Mouse (Mus musculus) left cerebral cortex, postnatal 4 days (tissue): ENCODE measurements around the gene Icam1. TPM values are rescaled to one million over a fixed set of nuclear protein-coding genes. Genes with fewer than 3 reads are reported as not detected.
"Not testable (repeated sequence)": the region's sequence is repeated elsewhere in the genome, so short reads cannot be mapped to it uniquely, and the experiment has no call there.

Experiments used
- DNase-seq: peaks from one replicate; pipeline ENCODE4 v3.0.0-alpha.2; 2022
- intact Hi-C: fragments of 180-260 bp; cut with DNase I; formaldehyde crosslinking; loops from one replicate; pipeline ENCODE4 v1.15.1; 2025
- microRNA-seq: library from miRNA; unstranded; fragments of <30 nt; microRNA quantifications from one replicate; pipeline ENCODE4 v1.2.0, GENCODE M21; 2022
- total RNA-seq, 2 experiments: library from RNA; stranded (reverse); gene quantifications; 2 replicates each; pipeline ENCODE4 v1.2.3; 2021

Gene Icam1
- total RNA-seq, 2 experiments from 2014 or later, result 2.5 to 2.8 TPM

DNA sequence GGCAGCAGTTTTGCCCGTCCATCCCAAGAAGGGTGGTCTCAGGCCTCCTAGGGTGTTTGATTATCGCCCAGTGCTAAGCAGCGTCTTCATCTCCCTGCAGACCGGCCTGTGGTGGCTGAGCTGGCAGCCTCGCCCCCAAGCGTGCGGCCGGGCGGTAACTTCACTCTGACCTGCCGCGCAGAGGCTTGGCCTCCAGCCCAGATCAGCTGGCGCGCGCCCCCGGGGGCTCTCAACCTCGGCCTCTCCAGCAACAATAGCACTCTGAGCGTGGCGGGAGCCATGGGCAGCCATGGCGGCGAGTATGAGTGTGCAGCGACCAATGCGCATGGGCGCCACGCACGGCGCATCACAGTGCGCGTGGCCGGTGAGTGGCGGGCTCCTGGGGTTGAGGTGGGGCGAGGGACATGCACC is 21.7 kb downstream of the Icam1 start:
- DNase-seq, result peak; percentile 41
- intact Hi-C loops, result loop anchor here (10.0 kb wide), 1 partner anchor 97 kb away; the partner anchor contains the start of gene Tyk2

GRCm38 (mm10) chr9:21039779-21040178 is 24.0 kb downstream of the Icam1 start:
- intact Hi-C loops, result loop anchor here (10.0 kb wide), 1 partner anchor 95 kb away; the partner anchor contains the start of gene Tyk2
- no peak for DNase-seq

GRCm38 (mm10) chr9:21041308-21041707 is 25.5 kb downstream of the Icam1 start:
- intact Hi-C loops, result no loop called here
- no peak for DNase-seq

GRCm38 (mm10) chr9:21043563-21043962 is 27.8 kb downstream of the Icam1 start:
- intact Hi-C loops, result no loop called here
- no peak for DNase-seq

DNA sequence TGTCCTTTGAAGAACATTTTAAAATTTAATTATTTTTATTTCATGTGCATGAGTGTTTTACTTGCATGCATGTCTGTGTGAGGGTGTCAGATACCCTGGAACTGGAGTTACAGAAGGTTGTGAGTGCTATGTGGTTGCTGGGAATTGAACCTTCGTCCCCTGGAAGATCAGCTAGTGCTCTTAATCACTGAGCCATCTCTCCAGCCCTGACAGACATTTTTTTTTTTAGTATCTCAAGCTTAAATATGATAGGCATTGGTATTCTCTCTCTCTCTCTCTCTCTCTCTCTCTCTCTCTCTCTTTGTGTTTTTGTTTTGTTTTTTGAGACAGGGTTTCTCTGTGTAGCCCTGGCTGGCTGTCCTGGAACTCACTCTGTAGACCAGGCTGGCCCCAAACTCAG is 29.0 kb downstream of the Icam1 start:
- intact Hi-C loops, DNase-seq: not testable (repeated sequence)

DNA sequence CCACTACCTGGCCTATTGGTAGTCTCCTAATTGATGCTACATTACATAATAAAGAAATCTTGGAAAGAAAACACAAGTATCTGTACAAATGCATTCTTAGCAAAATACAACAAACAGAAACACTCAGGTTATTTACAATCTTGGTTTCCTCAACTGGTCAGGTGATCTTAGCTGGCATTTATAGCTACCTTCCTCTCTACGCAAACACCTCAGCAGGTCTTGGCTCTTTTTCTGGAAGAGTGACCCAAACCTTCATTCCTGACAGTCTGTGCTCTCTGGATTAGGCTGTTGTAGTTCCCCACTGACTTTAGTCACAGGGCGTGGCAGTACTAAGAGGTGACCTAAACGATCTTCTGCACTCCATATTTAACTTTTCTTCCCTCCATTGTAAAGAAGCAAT is 29.4 kb downstream of the Icam1 start:
- intact Hi-C loops, result no loop called here
- DNase-seq, result no peak

- no peak for DNase-seq
- intact Hi-C loops, result no loop called here
These were observed 35.8 kb downstream of the Icam1 start for GRCm38 (mm10) chr9:21051578-21051977.

DNA sequence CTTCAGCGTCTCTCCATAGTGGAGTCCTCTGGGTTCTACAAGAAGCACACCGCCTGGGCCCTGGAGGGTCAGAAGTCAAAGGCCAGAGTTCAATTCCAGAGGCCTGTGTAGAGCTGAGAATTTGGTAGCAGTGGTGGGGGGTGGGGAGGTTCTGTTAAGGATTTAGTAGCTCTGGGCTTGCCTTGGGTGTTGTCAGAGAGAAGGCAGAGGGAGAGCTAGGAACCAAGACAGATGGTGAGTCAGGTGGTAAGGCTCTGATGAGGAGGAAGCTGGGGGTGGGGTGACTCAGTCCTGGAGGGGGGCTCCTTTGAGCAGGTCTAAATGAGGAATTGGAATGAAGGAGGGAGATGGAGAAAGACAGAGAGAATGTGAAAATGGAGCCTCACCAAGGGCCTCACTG is 47.1 kb downstream of the Icam1 start:
- intact Hi-C loops, result no loop called here
- no peak for DNase-seq

DNA sequence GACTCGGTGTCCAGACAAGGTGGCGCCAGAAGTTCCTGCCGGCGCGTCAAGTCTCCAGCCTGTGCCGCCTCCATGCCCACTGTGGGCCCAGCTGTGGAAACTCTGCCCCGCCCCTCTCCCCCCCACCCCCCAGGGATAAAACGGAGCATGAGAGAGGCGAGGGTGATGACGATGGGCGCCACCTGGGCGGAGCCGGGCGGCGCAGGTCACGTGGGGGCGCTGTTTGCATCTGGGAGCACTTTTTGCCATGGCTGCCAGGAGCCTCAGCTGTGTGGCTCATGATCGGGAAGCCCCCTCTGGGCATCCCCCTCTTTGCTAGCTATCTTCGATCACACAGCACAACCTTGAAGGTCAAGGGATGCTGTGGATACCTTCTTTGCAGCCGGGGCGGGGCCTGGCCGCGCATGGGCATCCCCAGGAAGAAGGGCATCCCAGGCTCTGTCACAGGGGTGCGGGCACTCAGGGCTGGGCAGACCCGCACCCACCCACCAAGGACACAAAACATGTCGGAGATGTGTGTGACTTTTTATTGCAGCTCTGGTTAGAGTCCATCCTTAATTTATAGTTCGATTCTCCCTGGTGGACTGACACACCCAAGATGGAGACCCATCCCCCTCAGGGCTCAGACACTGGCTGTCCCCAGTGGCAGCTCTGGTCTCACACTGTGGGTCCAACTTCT is 51.4 kb downstream of the Icam1 start, which contains the start of gene Zglp1:
TSS of gene Zglp1 (minus strand) at position 88 of the 679 bp plus-strand sequence.
- no peak for DNase-seq
- intact Hi-C loops, result no loop called here

- intact Hi-C loops, result no loop called here
These were observed 56.9 kb downstream of the Icam1 start for GRCm38 (mm10) chr9:21072641-21073040.

DNA sequence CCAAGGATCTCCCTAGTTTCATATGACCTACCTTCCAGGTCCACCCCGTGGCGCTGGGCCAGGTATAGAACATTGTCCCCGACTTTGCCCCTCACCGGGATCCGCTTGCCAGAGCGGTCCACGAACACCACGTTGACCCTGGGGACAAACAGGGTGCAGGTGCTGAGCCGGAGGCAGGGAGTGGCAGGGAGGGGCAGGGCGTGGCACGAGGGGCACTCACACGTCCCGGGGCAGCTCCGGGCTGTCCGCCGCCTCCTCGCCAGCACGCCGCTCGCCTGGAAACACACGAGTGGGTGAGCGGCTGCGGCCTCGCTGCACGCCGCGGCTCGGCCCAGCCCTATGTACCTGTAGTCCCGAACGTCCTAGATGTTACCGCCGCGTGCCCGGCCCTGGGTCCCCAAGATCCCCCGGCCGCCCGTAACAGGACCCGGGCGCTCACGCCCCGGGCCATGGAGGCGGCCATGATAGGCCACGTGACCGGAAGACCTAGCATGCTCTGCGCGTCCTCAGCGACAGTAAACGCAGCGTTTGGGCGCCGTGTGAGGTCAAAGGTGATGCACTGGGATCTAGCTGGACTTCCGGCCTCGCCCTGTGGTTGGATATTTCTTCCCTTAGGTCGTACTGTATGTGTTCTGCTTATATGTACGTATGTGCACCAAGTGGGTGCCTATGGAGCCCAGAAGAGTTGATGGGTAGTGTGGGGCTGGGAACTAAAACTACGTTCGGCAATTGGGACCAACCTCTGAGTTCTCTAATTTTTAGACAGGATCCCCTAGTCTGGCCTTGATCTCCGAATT is 57.5 kb downstream of the Icam1 start, which contains the start of the genes Gm49373 and Fdx1l:
TSS of gene Gm49373 (minus strand) at position 53 of the 797 bp plus-strand sequence.
TSS of gene Fdx1l (minus strand) at position 571 of the 797 bp plus-strand sequence.
- peak; percentile 92 for DNase-seq
- intact Hi-C loops, result no loop called here

More at GRCm38 (mm10) chr9:21072641-21073040, 56.9 kb downstream of the Icam1 start:
- DNase-seq, result no peak

DNA sequence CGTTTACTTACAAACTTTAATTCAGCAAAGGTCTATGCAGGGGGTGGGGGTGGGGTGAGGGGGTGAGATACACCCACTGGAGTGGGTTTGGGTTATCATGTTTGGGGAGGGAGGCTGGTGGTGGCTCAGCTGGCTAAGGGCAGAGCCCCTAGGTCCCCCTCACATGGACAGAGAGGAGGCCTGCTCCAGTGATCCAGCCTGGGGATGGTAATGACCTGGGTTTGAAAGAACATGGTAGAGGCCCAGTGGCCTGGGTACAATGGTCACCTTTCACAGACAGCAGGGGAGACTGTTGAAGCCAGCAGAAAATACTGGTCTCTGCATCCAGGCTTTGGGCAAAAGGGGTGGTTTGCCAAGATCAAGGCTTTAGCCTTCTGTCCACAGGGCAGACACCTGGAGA is 58.4 kb downstream of the Icam1 start:
- DNase-seq, result no peak
- intact Hi-C loops, result no loop called here

DNA sequence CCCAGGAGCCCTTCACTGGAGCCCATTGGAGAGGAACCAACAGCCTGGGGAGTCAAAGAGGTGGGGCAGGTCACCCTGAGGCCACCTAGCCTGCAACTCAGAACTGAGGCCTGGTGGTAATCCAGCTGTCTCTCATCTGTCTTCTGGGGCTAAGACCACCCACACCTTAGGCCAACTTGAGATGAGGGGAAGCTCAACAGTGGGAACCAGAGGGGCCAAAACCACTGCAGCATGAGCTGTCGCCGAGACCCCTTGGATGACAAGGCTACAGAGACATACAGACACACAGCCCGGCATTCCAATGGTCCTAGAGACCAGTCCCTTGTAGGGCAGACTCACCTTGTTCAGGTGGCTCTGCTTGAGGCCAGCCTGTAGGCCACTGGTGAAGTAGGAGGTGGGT is 59.8 kb downstream of the Icam1 start:
- no peak for DNase-seq
- intact Hi-C loops, result no loop called here

Small RNA genes lying within 50 kb of the gene (microRNA-seq; reads per million reads assigned to microRNA genes)
- gene Mir1900 (not detected), gene Mir7082 (not detected)

Other genes with a start within 250 kb of the Icam1 start
- gene Col5a3, start 200.9 kb upstream of the Icam1 start, total RNA-seq, result 1 to 10 TPM in 1 of 2 experiments, under 1 TPM in 1; 0.90 to 1.2 TPM
- gene Rdh8, start 197.5 kb upstream of the Icam1 start, total RNA-seq, result not detected
- gene A230050P20Rik, start 147.3 kb upstream of the Icam1 start, total RNA-seq, result 10 to 100 TPM; 33.3 to 42.2 TPM
- 10 to 100 TPM in 1 of 2 experiments, 1 to 10 TPM in 1; 9.9 to 10.9 TPM for gene Angptl6, start 136.3 kb upstream of the Icam1 start, total RNA-seq
- 10 to 100 TPM; 37.9 to 43.0 TPM for gene Ppan, start 127.8 kb upstream of the Icam1 start, total RNA-seq
- 100 to 1,000 TPM; 144 to 147 TPM for gene Eif3g, start 117.4 kb upstream of the Icam1 start, total RNA-seq
- 10 to 100 TPM; 86.1 to 88.5 TPM for gene Dnmt1, start 56.1 kb upstream of the Icam1 start, total RNA-seq
- 1 to 10 TPM; 4.5 to 5.5 TPM for gene S1pr2, start 39.2 kb upstream of the Icam1 start, total RNA-seq
- gene Mrpl4, start 13.2 kb upstream of the Icam1 start, total RNA-seq, result 10 to 100 TPM; 45.2 to 49.3 TPM
- gene Icam4, start 13.4 kb downstream of the Icam1 start, total RNA-seq, result not detected
- gene Icam5, start 16.1 kb downstream of the Icam1 start, total RNA-seq, result 10 to 100 TPM; 28.1 to 41.3 TPM
- not detected for gene Zglp1, start 51.1 kb downstream of the Icam1 start, total RNA-seq
- gene Gm49373, start 57.1 kb downstream of the Icam1 start, total RNA-seq, result 1 to 10 TPM; 1.9 TPM
- gene Fdx1l, start 57.6 kb downstream of the Icam1 start, total RNA-seq, result 10 to 100 TPM; 36.6 to 38.2 TPM
- 1 to 10 TPM; 3.3 to 4.1 TPM for gene Gm38431, start 76.0 kb downstream of the Icam1 start, total RNA-seq
- gene Raver1, start 76.0 kb downstream of the Icam1 start, total RNA-seq, result 10 to 100 TPM; 36.8 to 37.9 TPM
- gene Tyk2, start 115.3 kb downstream of the Icam1 start, total RNA-seq, result 10 to 100 TPM; 16.1 to 16.7 TPM
- gene Cdc37, start 134.0 kb downstream of the Icam1 start, total RNA-seq, result 100 to 1,000 TPM; 125 TPM
- 10 to 100 TPM; 44.4 to 47.3 TPM for gene Pde4a, start 149.7 kb downstream of the Icam1 start, total RNA-seq
- gene Keap1, start 223.4 kb downstream of the Icam1 start, total RNA-seq, result 10 to 100 TPM; 49.0 to 50.8 TPM
- gene S1pr5, start 232.5 kb downstream of the Icam1 start, total RNA-seq, result 1 to 10 TPM; 2.5 to 2.8 TPM
- 10 to 100 TPM; 26.3 to 31.0 TPM for gene Atg4d, start 249.3 kb downstream of the Icam1 start, total RNA-seq